ENCODE assay signal across 8 mouse cellular contexts in genomic region chr14:43924688-43925403, GRCm38 (mm10). TPM values are rescaled to one million over a fixed set of nuclear protein-coding genes. Genes with fewer than 3 reads are reported as not detected.
DNase-seq lines count a peak whose midpoint lies in the region; ATAC-seq and TF ChIP-seq lines count a peak whose summit lies in the region.
"Not testable (repeated sequence)": the region's sequence is repeated elsewhere in the genome, so short reads cannot be mapped to it uniquely, and the experiment has no call there.

TSS of gene Gm8113 (plus strand) at chr14:43925390.

- H3K9me3 ChIP-seq in heart, embryonic 12.5 days (replicated peaks); kidney, postnatal 0 days (replicated peaks; ENCODE audit: low read length); limb, embryonic 15.5 days; midbrain, embryonic 16.5 days (replicated peaks; ENCODE audit: control insufficient read depth, low read length, poor library complexity, severe bottlenecking): not testable (repeated sequence)

- TF ChIP-seq CTCF in brain, embryonic 14.5 days (IDR thresholded peaks at IDR 0.05; ENCODE audit: borderline replicate concordance, extremely low read depth, insufficient read depth, insufficient read length) = peak; percentile 73
- TF ChIP-seq CTCF in kidney, postnatal 0 days (IDR thresholded peaks at IDR 0.05; ENCODE audit: low read depth) = peak; percentile 88

- peak; percentile 78 for ATAC-seq in heart, embryonic 12.5 days (ENCODE audit: insufficient number of reproducible peaks, low FRiP score)
- ATAC-seq in kidney, postnatal 0 days (replicated peaks; ENCODE audit: low FRiP score, low read depth) = peak; percentile 96
- ATAC-seq in limb, embryonic 15.5 days (ENCODE audit: insufficient number of reproducible peaks, low FRiP score, low TSS enrichment, low read depth) = peak; percentile 76; the same call in 1 of the 2 replicates
- peak; percentile 99 for ATAC-seq in midbrain, embryonic 16.5 days

- peak within 1 kb of the TSS; percentile 61 for H3K4me3 ChIP-seq in heart, embryonic 12.5 days
- peak within 1 kb of the TSS; percentile 45 for H3K4me3 ChIP-seq in kidney, postnatal 0 days (replicated peaks; ENCODE audit: low read depth, low read length)
- H3K4me3 ChIP-seq in limb, embryonic 15.5 days = peak within 1 kb of the TSS; percentile 52
- H3K4me3 ChIP-seq in midbrain, embryonic 16.5 days (ENCODE audit: low read depth, low read length) = peak within 1 kb of the TSS; percentile 48

- H3K27me3 ChIP-seq in heart, embryonic 12.5 days (replicated peaks); kidney, postnatal 0 days (ENCODE audit: insufficient read depth, low read length); limb, embryonic 15.5 days; midbrain, embryonic 16.5 days (ENCODE audit: control insufficient read depth, insufficient read depth, low read depth, low read length): not testable (repeated sequence)

- not testable (repeated sequence) for H3K4me1 ChIP-seq in heart, embryonic 12.5 days (replicated peaks); kidney, postnatal 0 days (replicated peaks; ENCODE audit: insufficient read depth, low read length); limb, embryonic 15.5 days; midbrain, embryonic 16.5 days (ENCODE audit: control insufficient read depth, insufficient read depth, low read length)

- not testable (repeated sequence) for TF ChIP-seq POLR2A in brain, embryonic 14.5 days (IDR thresholded peaks at IDR 0.05; ENCODE audit: borderline replicate concordance, extremely low read depth, insufficient read depth, insufficient read length, poor library complexity, severe bottlenecking)

- peak; percentile 54 for DNase-seq in 416B (ENCODE audit: low read depth)
- DNase-seq in brain, embryonic 14.5 days (ENCODE audit: low read depth) = peak; percentile 87
- DNase-seq in fibroblast of lung, adult 2 months (ENCODE audit: low read depth) = peak; percentile 47
- DNase-seq in kidney, postnatal 0 days (ENCODE audit: low spot score) = peak; percentile 91
- peak; percentile 6 for DNase-seq in spleen, postnatal 14 days (ENCODE audit: low spot score in 2 of 2)

- peak within 1 kb of the TSS; percentile 59 for H3K4me2 ChIP-seq in heart, embryonic 12.5 days
- H3K4me2 ChIP-seq in kidney, postnatal 0 days (ENCODE audit: low read length) = peak within 1 kb of the TSS; percentile 49
- peak within 1 kb of the TSS; percentile 39 for H3K4me2 ChIP-seq in limb, embryonic 15.5 days
- peak within 1 kb of the TSS; percentile 54 for H3K4me2 ChIP-seq in midbrain, embryonic 16.5 days (ENCODE audit: low read length)

- H3K36me3 ChIP-seq in heart, embryonic 12.5 days; kidney, postnatal 0 days (ENCODE audit: insufficient read depth, low read length); limb, embryonic 15.5 days; midbrain, embryonic 16.5 days (ENCODE audit: control insufficient read depth, insufficient read depth, low read length): not testable (repeated sequence)

- WGBS in heart, embryonic 12.5 days = 9% methylated on average over 10 of the region's 10 CpGs
- 7% methylated on average over 10 of the region's 10 CpGs for WGBS in kidney, postnatal 0 days
- WGBS in limb, embryonic 15.5 days = 8% methylated on average over 10 of the region's 10 CpGs
- 5% methylated on average over 10 of the region's 10 CpGs for WGBS in midbrain, embryonic 16.5 days

- H3K9ac ChIP-seq in heart, embryonic 12.5 days = peak within 1 kb of the TSS; percentile 75
- peak within 1 kb of the TSS; percentile 60; the same call in 1 of the 2 replicates for H3K9ac ChIP-seq in kidney, postnatal 0 days (ENCODE audit: low read depth, low read length)
- H3K9ac ChIP-seq in limb, embryonic 15.5 days = peak within 1 kb of the TSS; percentile 31; the same call in 1 of the 2 replicates
- H3K9ac ChIP-seq in midbrain, embryonic 16.5 days (ENCODE audit: low read depth, low read length) = peak within 1 kb of the TSS; percentile 35; the same call in 1 of the 2 replicates

- H3K27ac ChIP-seq in heart, embryonic 12.5 days (ENCODE audit: poor library complexity, severe bottlenecking) = peak within 1 kb of the TSS; percentile 94
- H3K27ac ChIP-seq in kidney, postnatal 0 days = peak within 1 kb of the TSS; percentile 85
- H3K27ac ChIP-seq in limb, embryonic 15.5 days = peak within 1 kb of the TSS; percentile 87
- peak within 1 kb of the TSS; percentile 69 for H3K27ac ChIP-seq in midbrain, embryonic 16.5 days (ENCODE audit: low read length)

RNA-seq across cellular contexts. Expression of gene Gm8113, which starts in this region (rescaled TPM):
- 6.4 and 9.7 TPM in 2 replicates for polyA plus RNA-seq in brain, embryonic 14.5 days (2012; rRNA removed)
- 28.6 and 29.4 TPM in 2 replicates for polyA plus RNA-seq in heart, embryonic 12.5 days (2016; fragmentation: Nextera tagmentation; extraction: Ambion mirVana)
- 16.9 and 17.2 TPM in 2 replicates for polyA plus RNA-seq in kidney, postnatal 0 days (2015; fragmentation: Nextera tagmentation; extraction: Ambion mirVana)
- 3.8 and 4.6 TPM in 2 replicates for polyA plus RNA-seq in limb, embryonic 15.5 days (2015; fragmentation: Nextera tagmentation; extraction: Ambion mirVana)
- polyA plus RNA-seq in midbrain, embryonic 16.5 days (2015; fragmentation: Nextera tagmentation; extraction: Ambion mirVana) = 4.1 and 5.4 TPM in 2 replicates

Comparison
In these comparisons a context has a peak if more than half of its experiments do, and no peak if none do; other contexts are left out.
1. Peak in every context shown above with its lines: DNase-seq, ATAC-seq, H3K4me3 ChIP-seq and H3K27ac ChIP-seq.
2. DNase-seq: peak in every context shown above with its lines; median percentile 91 in kidney, postnatal 0 days; 87 in brain, embryonic 14.5 days; 54 in 416B; 47 in fibroblast of lung, adult 2 months; 6 in spleen, postnatal 14 days.